Mouse (Mus musculus): Measurements from ENCODE around the gene Ap2s1. TPM values are rescaled to one million over a fixed set of nuclear protein-coding genes. Genes with fewer than 3 reads are reported as not detected.

The Ap2s1 gene
- polyA plus RNA-seq, 1 experiment from 2014 or later, result 458 TPM

Other genes starting within 250 kb of the Ap2s1 start
- gene Arhgap35, start 123.4 kb upstream of the Ap2s1 start, polyA plus RNA-seq (2014; fragmentation: Nextera tagmentation; extraction: Ambion mirVana), result 35.2 and 37.4 TPM in 2 replicates
- gene Ceacam15, start 62.7 kb upstream of the Ap2s1 start, polyA plus RNA-seq (2014; fragmentation: Nextera tagmentation; extraction: Ambion mirVana), result not detected in 2 replicates
- 0.26 and 0.33 TPM in 2 replicates for gene Ceacam9, start 16.5 kb upstream of the Ap2s1 start, polyA plus RNA-seq (2014; fragmentation: Nextera tagmentation; extraction: Ambion mirVana)
- 4.5 and 4.6 TPM in 2 replicates for gene Slc1a5, start 42.9 kb downstream of the Ap2s1 start, polyA plus RNA-seq (2014; fragmentation: Nextera tagmentation; extraction: Ambion mirVana)
- 191 and 199 TPM in 2 replicates for gene Strn4, start 77.5 kb downstream of the Ap2s1 start, polyA plus RNA-seq (2014; fragmentation: Nextera tagmentation; extraction: Ambion mirVana)
- 44.5 and 51.5 TPM in 2 replicates for gene Fkrp, start 78.3 kb downstream of the Ap2s1 start, polyA plus RNA-seq (2014; fragmentation: Nextera tagmentation; extraction: Ambion mirVana)
- gene Prkd2, start 104.5 kb downstream of the Ap2s1 start, polyA plus RNA-seq (2014; fragmentation: Nextera tagmentation; extraction: Ambion mirVana), result 4.5 and 7.4 TPM in 2 replicates
- gene Dact3, start 136.9 kb downstream of the Ap2s1 start, polyA plus RNA-seq (2014; fragmentation: Nextera tagmentation; extraction: Ambion mirVana), result 5.8 and 6.1 TPM in 2 replicates
- gene Gng8, start 153.4 kb downstream of the Ap2s1 start, polyA plus RNA-seq (2014; fragmentation: Nextera tagmentation; extraction: Ambion mirVana), result 0.39 and 9.8 TPM in 2 replicates
- gene Ptgir, start 168.1 kb downstream of the Ap2s1 start, polyA plus RNA-seq (2014; fragmentation: Nextera tagmentation; extraction: Ambion mirVana), result 1.2 TPM in 1 of 2 replicates, not detected in the other
- 412 and 503 TPM in 2 replicates for gene Calm3, start 185.7 kb downstream of the Ap2s1 start, polyA plus RNA-seq (2014; fragmentation: Nextera tagmentation; extraction: Ambion mirVana)
- gene Pnmal2, start 206.3 kb downstream of the Ap2s1 start, polyA plus RNA-seq (2014; fragmentation: Nextera tagmentation; extraction: Ambion mirVana), result 68.1 and 92.1 TPM in 2 replicates
- gene Pnmal1, start 221.3 kb downstream of the Ap2s1 start, polyA plus RNA-seq (2014; fragmentation: Nextera tagmentation; extraction: Ambion mirVana), result 60.1 and 60.7 TPM in 2 replicates
- gene Gm42372, start 244.7 kb downstream of the Ap2s1 start, polyA plus RNA-seq (2014; fragmentation: Nextera tagmentation; extraction: Ambion mirVana), result 7.4 and 10.1 TPM in 2 replicates

Data from neural tube, embryonic 14.5 days (tissue).